Mouse (Mus musculus) limb, embryonic 10.5 days (tissue): Measurements from ENCODE around the gene Hyls1. TPM values are rescaled to one million over a fixed set of nuclear protein-coding genes. Genes with fewer than 3 reads are reported as not detected.

Experiments
- DNase-seq: peaks from one replicate; pipeline ENCODE4 v3.0.0-alpha.2; 2017; ENCODE audit warnings: low spot score
- H3K27ac ChIP-seq: fragments of 300-500 bp; sonication (generic); 2 replicates; pipeline ENCODE4 v1.5.1; 2016; ENCODE audit warnings: mild to moderate bottlenecking
- H3K27me3 ChIP-seq: fragments of 300-500 bp; sonication (generic); 2 replicates; pipeline ENCODE4 v1.6.1; 2016; ENCODE audit warnings: low read depth, mild to moderate bottlenecking; ENCODE audit not compliant: poor library complexity, severe bottlenecking
- H3K36me3 ChIP-seq: fragments of 300-500 bp; sonication (generic); 2 replicates; pipeline ENCODE4 v1.6.1; 2016; ENCODE audit warnings: mild to moderate bottlenecking, moderate library complexity
- H3K4me1 ChIP-seq: fragments of 300-500 bp; sonication (generic); 2 replicates; pipeline ENCODE4 v1.6.1; 2016
- H3K4me3 ChIP-seq: fragments of 300-500 bp; sonication (generic); 2 replicates; pipeline ENCODE4 v1.5.1; 2016; ENCODE audit warnings: mild to moderate bottlenecking, moderate library complexity
- H3K9me3 ChIP-seq: fragments of 300-500 bp; sonication (generic); replicated peaks from 2 replicates; pipeline ENCODE4 v1.6.1; 2016; ENCODE audit warnings: mild to moderate bottlenecking
- WGBS: fragments of 180-500 bp; shearing (Covaris S2); methylation state at CpG from one replicate; pipeline ENCODE4 v1.1.7; 2016; 5-methylcytosine and 5-hydroxymethylcytosine counted together
- polyA plus RNA-seq: library from polyadenylated mRNA; unstranded; fragments of >200 nt; fragmentation: Nextera tagmentation; extraction: Ambion mirVana; gene quantifications from 2 replicates; pipeline ENCODE4 v1.2.1, GENCODE M21; 2016

Hyls1 gene
- polyA plus RNA-seq, 1 experiment from 2014 or later, result 22.4 TPM

DNA sequence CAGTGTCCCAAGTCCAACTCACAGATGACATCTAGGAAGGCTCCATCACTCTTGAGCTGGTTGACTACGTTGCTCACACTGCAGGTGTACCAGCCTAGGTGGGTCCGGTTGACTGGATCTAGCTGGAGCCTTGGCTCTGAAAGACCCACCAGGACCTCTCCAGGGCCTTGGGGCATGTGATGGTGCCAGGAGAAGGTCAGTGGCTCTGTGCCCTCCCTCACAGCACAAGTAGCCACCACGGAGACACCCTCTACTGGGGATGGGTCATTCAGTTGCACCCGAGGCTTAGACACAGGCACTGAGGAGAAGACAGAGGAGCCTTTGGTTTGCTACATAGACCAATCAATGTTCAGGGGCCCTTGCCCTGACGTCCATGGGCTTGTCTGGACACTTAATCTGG is 54.0 kb downstream of the Hyls1 start:
- WGBS, result 88% methylated on average over 5 of the region's 5 CpGs
- no peak for DNase-seq
- peaks cover 6% of the 10 kb centered on the region for H3K4me1 ChIP-seq

DNA sequence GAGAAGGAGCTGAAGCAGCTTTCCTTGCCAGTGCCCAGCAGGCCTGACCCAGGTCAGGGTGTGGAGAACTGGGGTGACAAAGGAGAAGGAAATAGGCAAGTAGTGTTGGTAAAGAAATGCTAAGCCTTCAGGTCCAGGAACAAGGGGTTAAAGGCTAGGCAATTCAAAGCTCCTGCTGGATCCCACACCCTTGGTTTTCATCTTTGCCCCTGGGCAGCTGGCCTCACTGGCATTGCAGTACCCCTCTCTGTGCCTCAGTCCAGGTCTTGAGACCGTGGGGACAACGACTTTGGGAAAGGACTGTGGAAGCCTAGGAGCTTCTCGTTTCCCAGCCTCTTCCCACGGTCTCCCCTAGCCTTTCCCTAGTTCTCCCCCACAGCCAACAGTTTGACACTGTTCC is 56.3 kb downstream of the Hyls1 start:
- no peak overlapping the region for H3K27ac ChIP-seq
- no peaks in the 10 kb centered on the region for H3K36me3 ChIP-seq
- WGBS, result 90% methylated on average over 4 of the region's 4 CpGs
- no peak overlapping the region for H3K4me3 ChIP-seq
- no peaks in the 10 kb centered on the region for H3K27me3 ChIP-seq
- no peak for DNase-seq
- no peaks in the 10 kb centered on the region for H3K9me3 ChIP-seq
- H3K4me1 ChIP-seq, result 0 out of 2 replicates have a peak, but pooled peaks cover 3% of the 10 kb centered on the region

More for the DNA sequence above, 54.0 kb downstream of the Hyls1 start:
- Histone ChIP-seq H3K36me3 (no peaks in the 10 kb centered on the region), H3K9me3 (no peaks in the 10 kb centered on the region), H3K4me3 (no peak overlapping the region), H3K27ac (no peak overlapping the region), H3K27me3 (no peaks in the 10 kb centered on the region)

Other genes starting within 250 kb of the Hyls1 start
- 10.5 and 16.1 TPM in 2 replicates for gene Cdon, start 149.3 kb downstream of the Hyls1 start, polyA plus RNA-seq
- not detected in 2 replicates for gene Gm1113, start 52.1 kb downstream of the Hyls1 start, polyA plus RNA-seq
- 4.9 and 6.0 TPM in 2 replicates for gene Ddx25, start 11.9 kb downstream of the Hyls1 start, polyA plus RNA-seq
- gene Pus3, start 11.8 kb downstream of the Hyls1 start, polyA plus RNA-seq, result 21.2 and 22.3 TPM in 2 replicates
- 1.2 and 1.4 TPM in 2 replicates for gene Pate2, start 114 bp downstream of the Hyls1 start, polyA plus RNA-seq
- gene Pate4, start 41.5 kb upstream of the Hyls1 start, polyA plus RNA-seq, result 0.19 TPM in 1 of 2 replicates, not detected in the other
- gene Pate3, start 77.8 kb upstream of the Hyls1 start, polyA plus RNA-seq, result 0.10 TPM in 1 of 2 replicates, not detected in the other
- gene Pate1, start 117.0 kb upstream of the Hyls1 start, polyA plus RNA-seq, result not detected in 2 replicates
- gene Gm17677, start 170.7 kb upstream of the Hyls1 start, polyA plus RNA-seq, result not detected in 2 replicates
- gene Gm17727, start 207.7 kb upstream of the Hyls1 start, polyA plus RNA-seq, result not detected in 2 replicates
- not detected in 2 replicates for gene Gm27235, start 219.7 kb upstream of the Hyls1 start, polyA plus RNA-seq
- not detected in 2 replicates for gene D730048I06Rik, start 219.7 kb upstream of the Hyls1 start, polyA plus RNA-seq